Mouse (Mus musculus) brain, adult 10 weeks (tissue): Measurements from ENCODE around the gene Gpr161. TPM values are rescaled to one million over a fixed set of nuclear protein-coding genes. Genes with fewer than 3 reads are reported as not detected.

Experiments used
- polyA plus RNA-seq: library from polyadenylated mRNA; stranded (reverse); fragments of 350-450 nt; fragmentation: Illumina TruSeq; extraction: RNeasy Lipid Tissue Mini Kit (QIAGEN cat#74804); gene quantifications from one replicate; pipeline ENCODE4 v1.2.3, GENCODE M21; 2015; ENCODE audit warnings: low read depth, low replicate concordance

Gpr161 gene
- 5.6 TPM for polyA plus RNA-seq

DNA sequence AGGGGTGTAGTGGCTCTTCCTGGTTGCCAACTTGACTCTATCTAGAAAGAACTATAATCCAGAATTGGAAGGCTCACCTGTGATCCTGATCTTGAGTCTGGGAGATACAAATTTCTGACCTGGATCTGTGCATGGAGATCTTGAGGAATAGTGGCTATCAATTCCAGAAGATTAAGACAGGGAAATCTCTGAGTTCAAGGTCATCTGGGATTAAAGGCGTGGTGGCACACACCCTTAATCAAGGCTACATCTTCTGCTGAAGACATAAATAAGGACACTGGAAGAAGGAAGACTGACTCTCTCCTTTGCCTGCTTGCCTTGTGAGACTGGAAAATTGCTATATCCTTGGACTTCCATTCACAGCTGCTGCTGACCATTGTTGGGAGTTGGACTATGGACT, at the start of gene Gpr161:
Gpr161 (plus strand) TSS at position 301 of the 400 bp plus-strand sequence.

Other genes with a start within 250 kb of the Gpr161 start
- gene Tbx19, start 135.0 kb upstream of the Gpr161 start, polyA plus RNA-seq = not detected
- gene Sft2d2, start 101.4 kb upstream of the Gpr161 start, polyA plus RNA-seq = 17.4 TPM
- 88.4 TPM for gene Tiprl, start 58.8 kb upstream of the Gpr161 start, polyA plus RNA-seq
- 79.8 TPM for gene Dcaf6, start 164.7 kb downstream of the Gpr161 start, polyA plus RNA-seq
- 238 TPM for gene Mpc2, start 164.8 kb downstream of the Gpr161 start, polyA plus RNA-seq
- 0.77 TPM for gene Adcy10, start 189.4 kb downstream of the Gpr161 start, polyA plus RNA-seq